Mouse (Mus musculus) retina, postnatal 1 day (tissue): Measurements from ENCODE around the gene Rab36.
"Not testable (repeated sequence)": the region's sequence is repeated elsewhere in the genome, so short reads cannot be mapped to it uniquely, and the experiment has no call there.

Source experiments
- DNase-seq: peaks from one replicate; pipeline ENCODE4 v3.0.0-alpha.2; 2012

Rab36 gene

GRCm38 (mm10) chr10:75036883-75037379 is at the start of gene Rab36:
TSS of gene Rab36 (plus strand) at chr10:75037058.
- peak; percentile 99 for DNase-seq

GRCm38 (mm10) chr10:74987698-74988470 is 49.0 kb upstream of the Rab36 start:
- no peak for DNase-seq

GRCm38 (mm10) chr10:74989814-74990213 is 47.0 kb upstream of the Rab36 start:
- DNase-seq = no peak

GRCm38 (mm10) chr10:74990584-74991322 is 46.1 kb upstream of the Rab36 start:
- DNase-seq = peak; percentile 60

- peak; percentile 70 for DNase-seq
These were observed 42.0 kb upstream of the Rab36 start for GRCm38 (mm10) chr10:74994863-74995262.

- DNase-seq = peak; percentile 78
These were observed 41.5 kb upstream of the Rab36 start for GRCm38 (mm10) chr10:74995377-74995776.

- no peak for DNase-seq
These were observed 35.5 kb upstream of the Rab36 start for GRCm38 (mm10) chr10:75001391-75001790.

GRCm38 (mm10) chr10:75004067-75004466 is 32.8 kb upstream of the Rab36 start:
- DNase-seq = no peak

GRCm38 (mm10) chr10:75006889-75007662 is 29.8 kb upstream of the Rab36 start:
- DNase-seq = no peak

GRCm38 (mm10) chr10:75010704-75011103 is 26.2 kb upstream of the Rab36 start:
- no peak for DNase-seq

- DNase-seq = no peak
These were observed 21.4 kb upstream of the Rab36 start for GRCm38 (mm10) chr10:75015465-75015864.

GRCm38 (mm10) chr10:75016481-75016880 is 20.4 kb upstream of the Rab36 start:
- DNase-seq = no peak

GRCm38 (mm10) chr10:75020271-75020670 is 16.6 kb upstream of the Rab36 start:
- DNase-seq = no peak

- DNase-seq = peak; percentile 80
These were observed 15.7 kb upstream of the Rab36 start for GRCm38 (mm10) chr10:75021138-75021537.

- DNase-seq = no peak
These were observed 10.4 kb upstream of the Rab36 start for GRCm38 (mm10) chr10:75026491-75026890.

GRCm38 (mm10) chr10:75028743-75029142 is 8.1 kb upstream of the Rab36 start:
- no peak for DNase-seq

- no peak for DNase-seq
These were observed 7.2 kb upstream of the Rab36 start for GRCm38 (mm10) chr10:75029677-75030076.

- DNase-seq = no peak
These were observed 6.6 kb upstream of the Rab36 start for GRCm38 (mm10) chr10:75030234-75030633.

- no peak for DNase-seq
These were observed 5.3 kb upstream of the Rab36 start for GRCm38 (mm10) chr10:75031345-75032114.

GRCm38 (mm10) chr10:75032395-75032794 is 4.5 kb upstream of the Rab36 start, which contains the start of gene Rsph14:
TSS of gene Rsph14 (minus strand) at chr10:75032586.
- peak; percentile 96 for DNase-seq

GRCm38 (mm10) chr10:75042060-75042459 is 5.2 kb downstream of the Rab36 start:
- not testable (repeated sequence) for DNase-seq

GRCm38 (mm10) chr10:75044459-75044858 is 7.6 kb downstream of the Rab36 start:
- no peak for DNase-seq
